Mouse (Mus musculus) thymus, postnatal 10 days (tissue): Measurements from ENCODE around the gene Dcbld1.

Experiments used
- DNase-seq, 2 experiments: peaks; one replicate each; pipeline ENCODE4 v3.0.0; 2021; ENCODE audit warnings: low spot score in 2 of 2

The Dcbld1 gene

DNA sequence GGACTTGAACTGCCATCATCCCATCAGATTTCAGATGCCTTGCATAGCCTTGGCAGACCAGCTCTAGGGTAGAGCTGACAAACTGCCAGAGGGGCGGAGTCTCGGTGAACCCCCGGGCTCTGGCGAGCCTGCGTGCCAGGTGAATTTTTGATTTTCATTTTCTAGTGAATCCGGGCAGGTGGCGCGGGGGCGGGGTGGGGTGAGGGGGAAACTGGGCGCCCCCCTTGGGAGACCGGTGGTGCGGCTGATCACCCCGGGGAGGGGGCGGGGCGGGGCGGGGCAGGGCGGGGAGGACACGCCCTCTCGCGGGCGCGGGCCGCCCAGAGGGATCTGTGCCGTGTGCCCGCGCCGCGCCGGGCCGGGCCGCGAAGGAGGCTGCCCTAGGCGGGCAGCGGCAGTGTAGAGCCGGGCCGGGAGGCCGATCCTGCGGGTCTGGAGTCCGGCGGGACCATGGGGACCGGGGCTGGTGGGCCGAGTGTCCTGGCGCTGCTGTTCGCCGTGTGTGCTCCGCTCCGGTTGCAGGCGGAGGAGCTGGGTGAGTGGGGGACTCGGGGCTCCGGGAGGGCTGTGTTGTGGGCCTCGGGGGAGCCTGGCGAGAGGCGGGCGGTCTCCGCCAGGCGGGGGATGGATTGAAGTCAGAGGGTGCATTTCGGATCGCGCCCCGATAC lies at the start of gene Dcbld1:
Dcbld1 (plus strand) TSS at position 319 of the 668 bp plus-strand sequence.
- peak; percentile 53 to 62 for DNase-seq

DNA sequence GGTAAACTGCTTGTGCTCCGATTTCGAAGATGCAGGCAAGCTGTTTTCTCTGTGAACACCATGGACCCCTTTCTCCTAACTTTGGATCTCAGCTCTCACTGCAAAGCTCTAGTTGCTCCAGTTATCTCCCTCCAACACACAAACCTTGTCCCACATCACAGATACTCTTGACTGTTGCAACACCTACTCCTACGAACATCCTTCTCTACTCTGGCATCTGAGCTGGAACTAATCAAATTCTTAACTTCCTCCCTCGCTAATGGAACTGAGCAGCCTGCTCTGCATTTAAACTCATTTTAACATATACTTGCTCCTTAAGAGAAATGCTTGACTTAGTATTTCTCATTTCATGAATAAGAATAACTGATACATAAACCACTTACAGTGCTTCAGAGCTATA lies 47.5 kb upstream of the Dcbld1 start:
- DNase-seq, result no peak

DNA sequence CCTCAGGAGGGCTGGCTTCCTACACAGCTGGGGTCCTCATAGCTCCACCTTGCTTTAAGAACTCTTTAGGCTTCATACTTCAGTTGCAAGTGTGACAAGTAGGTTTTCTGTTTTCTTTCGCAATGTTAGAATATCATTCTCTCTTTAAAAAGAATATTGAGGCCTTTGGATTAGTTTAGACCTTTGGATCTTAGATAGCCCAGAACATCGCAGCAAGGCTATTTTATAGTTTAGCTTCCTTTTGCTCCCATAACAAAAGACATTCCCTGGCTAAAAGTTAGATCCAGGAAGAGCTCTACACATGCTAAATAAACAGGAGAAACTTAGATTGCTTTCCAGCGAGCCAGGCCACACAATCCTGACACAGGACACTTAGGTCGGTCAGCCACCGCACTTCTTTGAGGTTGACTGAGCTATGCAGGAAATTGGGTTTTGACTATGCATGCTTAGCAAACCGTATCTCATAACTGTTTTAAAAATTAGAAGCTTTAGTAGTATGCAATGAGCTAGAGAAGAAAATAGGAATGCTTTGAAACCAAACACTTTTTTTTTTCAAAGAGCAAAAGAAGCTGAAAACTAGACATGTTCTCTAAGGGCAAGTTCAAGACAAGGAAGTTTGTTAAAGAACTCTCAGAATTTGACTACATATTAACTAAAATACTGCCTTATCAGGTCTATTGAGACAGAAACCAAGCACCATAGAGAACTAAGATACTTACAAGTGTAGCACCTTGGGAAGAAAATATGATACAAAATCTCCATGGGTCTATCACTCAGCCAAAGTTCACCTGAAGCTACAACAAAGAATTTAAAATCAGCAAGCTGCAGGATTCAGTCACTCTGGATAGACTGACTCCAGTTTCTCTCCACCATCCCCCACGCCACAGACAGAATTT lies 38.2 kb upstream of the Dcbld1 start, which contains the start of gene Ros1:
Ros1 (minus strand) TSS at position 288 of the 896 bp plus-strand sequence.
- no peak for DNase-seq

DNA sequence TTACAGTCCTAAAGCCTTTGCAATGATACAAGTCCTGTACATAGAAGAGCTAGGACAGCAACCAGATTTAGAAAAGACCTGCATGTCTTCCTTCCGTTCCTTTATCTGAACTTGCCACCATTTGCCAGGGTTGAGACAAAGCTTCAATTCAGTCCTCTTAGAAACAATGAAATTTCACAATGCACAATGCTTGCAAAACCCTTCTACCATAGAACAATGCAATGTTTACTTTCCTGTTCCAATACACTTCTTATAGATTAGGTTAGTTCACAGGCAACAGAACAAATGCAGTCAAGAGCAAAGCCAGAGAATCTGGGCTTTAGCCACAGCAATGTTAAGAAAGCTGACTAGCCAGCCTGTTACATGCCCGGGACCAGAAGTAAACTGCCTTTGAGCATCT lies 29.4 kb upstream of the Dcbld1 start:
- no peak for DNase-seq

DNA sequence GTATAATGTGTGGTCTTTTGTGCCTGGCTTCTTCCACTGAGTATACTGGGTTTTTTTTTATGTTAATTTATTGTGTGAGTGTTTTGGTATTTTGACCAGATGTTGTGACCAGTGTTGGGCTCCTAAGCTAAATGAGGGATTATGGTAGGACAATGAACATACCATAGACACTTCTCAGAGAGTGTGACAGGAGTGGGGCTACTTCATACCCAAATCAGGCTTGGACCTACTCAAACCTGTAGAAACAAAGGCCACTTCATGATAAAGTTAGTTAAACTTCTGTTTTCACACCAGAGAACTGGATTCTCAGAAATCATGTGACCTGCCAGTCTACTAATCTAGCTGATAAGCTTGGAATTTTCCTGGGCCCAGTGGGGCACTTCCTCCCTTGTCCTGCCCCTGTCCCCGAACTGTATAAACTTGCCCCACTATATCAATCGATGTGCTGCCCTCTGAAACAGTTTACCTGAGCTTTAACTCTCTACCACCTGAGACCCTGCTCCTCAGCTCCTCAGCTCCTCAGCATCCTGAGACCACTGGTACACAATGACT lies 18.1 kb upstream of the Dcbld1 start:
- no peak for DNase-seq

DNA sequence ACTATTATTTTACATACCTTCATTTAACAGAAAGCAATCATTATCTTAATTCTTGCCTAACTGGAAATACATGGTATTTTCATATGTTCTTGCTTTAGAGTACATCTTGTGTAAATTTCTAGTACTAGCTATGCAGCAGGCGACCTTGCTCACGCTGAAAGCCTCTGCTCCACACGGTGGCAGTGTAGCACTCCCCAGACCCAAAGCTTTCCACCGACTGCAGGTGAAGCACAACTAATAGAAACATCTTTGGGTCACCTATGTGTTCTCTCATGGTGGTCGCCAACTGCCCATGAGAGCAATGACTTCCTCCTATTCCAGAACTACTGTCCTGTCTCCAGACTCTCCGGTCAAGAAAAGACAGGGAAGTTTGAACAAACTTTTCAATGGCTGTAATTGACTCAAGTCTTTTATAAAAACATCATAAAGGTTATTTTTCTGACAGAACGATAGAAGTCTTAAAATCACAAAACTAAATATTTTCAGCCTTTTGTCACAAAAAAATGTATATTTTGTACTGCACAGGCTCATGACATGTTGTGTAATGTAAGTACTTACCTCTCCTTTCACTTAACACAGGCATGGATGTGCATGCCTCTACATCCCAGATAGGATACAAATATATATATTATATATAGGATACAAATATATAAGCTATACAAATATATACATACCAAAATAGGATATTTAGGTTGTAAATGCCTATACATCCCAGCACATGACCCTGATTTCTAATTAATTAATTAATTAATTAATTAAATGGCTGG lies 16.4 kb upstream of the Dcbld1 start:
- DNase-seq, result peak in 1 of 2 experiments; percentile 18

DNA sequence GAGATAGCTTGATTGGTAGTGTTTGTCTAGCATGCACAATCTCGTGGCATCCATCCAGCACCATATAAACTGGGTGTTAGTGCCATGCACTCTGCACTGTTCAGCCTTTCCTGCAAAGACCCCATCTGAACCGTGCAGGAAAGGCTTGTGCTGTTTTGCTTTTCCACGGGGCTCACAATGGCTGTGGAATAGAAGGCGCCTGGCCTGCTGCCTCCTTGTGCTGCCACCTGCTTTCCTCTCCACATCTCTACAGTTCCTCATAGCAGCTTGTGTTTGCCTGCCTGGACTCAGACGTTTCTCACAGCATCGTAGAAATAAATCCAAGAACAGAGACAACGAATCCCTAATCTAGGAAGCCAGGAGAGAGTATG lies 15.9 kb upstream of the Dcbld1 start:
- DNase-seq, result no peak

DNA sequence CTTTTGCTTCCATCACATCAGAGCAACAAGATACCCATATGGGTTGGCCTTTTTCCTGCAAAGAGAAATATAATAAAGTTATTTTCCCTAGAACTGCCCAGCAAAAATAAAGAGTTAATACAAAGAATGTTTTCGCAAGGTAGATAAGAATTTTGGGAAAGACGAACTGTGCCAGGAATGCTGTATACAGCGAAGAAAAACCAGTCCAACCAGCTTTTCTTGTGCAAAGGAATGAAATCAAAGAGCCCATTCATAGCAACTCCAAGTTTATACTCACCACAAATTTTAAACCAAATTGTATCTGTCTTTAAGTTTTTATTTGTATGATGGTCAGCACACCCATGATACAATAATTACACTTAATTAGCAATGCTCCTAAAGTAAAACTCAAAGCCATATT lies 13.8 kb upstream of the Dcbld1 start:
- no peak for DNase-seq

DNA sequence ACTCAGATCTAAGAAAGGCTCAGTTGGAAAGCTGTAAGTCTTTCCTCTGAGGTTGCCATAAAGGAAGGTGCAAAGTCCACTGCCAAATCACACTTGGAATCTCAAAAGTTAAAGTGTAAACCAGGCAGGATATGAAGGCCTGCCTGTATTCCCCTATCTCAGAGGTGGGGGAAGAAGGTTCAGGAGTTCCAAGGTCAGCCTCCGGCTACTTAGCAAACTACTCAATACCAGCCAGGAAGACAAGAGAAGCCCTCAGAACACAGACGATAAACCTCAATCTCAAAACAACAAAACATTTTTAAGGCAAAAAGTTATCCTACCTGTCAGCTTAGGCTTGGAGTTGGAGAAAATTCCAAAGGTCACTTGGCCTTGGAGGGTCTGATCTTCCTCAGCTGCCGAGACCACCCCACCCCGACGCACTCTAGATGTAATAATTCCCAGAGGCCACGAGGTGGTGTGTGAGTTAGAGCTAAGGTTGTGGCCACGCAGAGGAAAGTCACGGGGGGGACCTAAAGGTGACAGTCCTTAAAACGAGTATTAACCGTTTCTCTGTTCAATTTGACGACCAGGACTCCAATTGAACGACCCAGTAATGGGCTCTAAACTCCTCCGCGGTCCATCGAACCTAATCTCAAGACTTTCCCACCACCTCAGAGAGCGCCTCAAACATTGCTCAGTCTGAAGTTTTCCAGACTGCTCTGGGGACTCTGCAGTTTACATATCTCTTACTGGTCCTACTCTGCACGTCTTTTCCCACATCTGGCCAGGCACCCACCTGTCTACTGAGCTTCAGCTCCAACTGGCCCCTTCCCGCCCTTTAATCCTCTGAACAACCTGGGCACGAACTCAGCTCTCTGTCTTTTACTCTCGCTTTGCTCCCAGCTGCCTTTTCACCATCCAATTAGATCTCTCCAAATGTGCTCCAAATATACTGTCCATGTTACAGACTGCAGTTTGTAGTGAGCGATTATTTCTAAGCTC lies 933 bp upstream of the Dcbld1 start:
- DNase-seq, result peak; percentile 7 to 20

DNA sequence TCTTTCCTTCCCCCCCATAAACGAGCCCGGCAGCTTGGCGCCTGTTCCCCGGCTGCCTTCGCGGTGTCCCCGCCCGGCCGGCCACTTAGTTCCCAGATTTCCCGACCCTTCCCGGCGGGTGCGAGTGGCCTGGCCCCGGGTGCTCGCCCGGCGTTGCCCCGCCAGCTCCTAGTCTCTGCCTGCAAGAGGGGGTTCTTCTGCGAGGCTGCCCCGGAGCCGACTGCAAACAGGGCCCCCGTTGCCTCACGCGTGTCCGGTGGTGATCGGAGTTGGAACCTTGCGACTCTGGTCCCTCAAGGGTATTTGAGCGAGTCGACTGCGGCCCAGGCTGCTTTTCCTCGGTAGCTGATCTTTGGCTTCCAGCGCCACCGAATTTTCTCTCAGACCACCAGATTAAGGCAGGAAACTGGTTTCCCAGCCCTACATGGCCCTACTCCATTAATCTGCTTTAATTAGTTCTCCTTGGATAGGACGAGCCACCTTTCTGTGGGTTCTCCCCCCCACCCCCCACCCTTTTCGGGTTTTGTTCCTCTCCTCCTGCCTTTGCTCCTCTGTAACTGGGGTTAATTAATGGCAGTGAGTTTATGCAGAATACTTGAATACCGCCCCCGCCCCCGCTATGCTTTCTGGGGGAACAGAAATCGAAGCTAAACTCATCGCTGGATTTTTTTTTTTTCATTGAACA lies 692 bp downstream of the Dcbld1 start:
- DNase-seq, result peak in 1 of 2 experiments; percentile 12

DNA sequence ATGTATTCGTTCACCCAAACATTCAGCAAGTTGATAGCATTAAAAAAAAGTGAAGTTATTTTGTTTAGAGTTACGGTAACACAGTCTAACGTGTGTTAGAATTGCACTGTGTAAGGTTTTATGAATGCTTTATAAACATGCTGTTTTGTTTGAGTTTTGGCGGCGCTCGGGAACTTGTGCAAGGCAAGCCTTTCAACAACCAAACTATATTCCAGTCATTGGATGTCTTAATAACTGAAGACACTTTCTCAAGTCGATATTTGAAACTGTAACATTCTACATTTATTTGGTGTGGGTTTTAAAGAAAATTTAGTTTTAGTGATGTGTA lies 1.2 kb downstream of the Dcbld1 start:
- no peak for DNase-seq

DNA sequence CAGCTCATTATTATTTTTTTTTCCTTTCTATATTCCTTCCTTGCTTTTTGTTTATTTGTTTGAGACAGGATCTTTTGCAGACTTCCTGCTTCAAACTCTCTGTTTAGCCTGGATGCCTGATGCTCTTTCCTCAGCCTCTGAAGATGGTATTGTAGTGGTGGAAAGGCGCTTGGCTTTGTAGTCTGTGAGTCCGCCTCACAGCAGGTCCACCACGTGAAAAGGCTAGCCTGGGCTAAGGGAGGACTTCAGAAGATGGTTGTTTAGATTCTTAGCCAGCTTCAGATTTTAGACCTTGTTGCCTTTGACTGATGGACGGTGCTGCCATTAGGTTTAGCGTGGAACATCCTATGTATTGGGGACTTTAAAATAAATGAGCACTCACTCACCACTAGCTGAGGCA lies 2.0 kb downstream of the Dcbld1 start:
- DNase-seq, result no peak

DNA sequence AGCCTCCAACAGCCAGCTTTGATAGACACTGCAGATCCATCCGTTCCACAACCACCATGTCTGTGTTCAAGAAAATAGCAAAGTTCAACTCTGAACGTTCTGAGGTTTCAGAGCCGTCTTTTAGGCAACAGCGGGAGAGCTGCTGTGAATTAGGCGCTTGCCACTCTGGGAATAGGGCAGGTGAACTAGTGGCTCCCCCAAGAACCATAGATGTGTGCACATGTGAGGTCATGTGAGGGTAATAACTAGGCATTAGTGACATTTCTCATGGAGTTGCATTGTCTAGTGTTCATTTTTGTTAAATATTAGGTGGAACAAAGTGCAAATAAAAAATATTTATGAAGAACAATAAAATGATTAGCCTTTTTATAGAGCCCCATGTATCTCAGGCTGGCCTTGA lies 8.6 kb downstream of the Dcbld1 start:
- DNase-seq, result no peak

DNA sequence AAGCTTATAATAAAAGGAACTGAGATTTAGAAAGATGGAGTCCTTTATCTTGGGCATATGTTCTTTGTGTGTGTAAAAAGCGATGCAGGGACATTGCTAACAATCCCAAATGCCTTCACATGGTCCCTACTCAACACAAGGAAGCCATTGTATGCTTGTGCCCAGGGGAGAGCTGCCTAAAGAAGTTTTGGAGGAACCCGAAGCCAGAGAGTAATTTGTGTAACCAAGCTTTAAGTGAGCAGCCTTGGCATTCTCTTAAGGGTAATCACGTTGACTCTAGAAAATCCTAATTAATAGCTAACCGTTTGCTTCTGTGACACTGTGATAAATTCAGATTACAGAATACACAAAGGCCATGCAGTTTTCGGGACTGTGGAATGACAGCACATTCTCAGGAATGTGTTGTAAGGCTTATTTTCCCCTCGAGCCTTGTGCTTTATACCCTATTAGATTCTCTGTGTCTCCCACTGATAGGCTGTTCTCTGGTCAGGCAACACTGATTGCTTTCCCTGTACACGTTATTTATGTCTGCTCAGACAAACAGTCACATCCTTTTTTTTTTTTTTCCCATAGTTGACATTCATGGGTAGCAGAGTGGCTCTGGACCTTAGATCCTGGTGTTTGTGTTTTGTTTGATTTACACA lies 9.4 kb downstream of the Dcbld1 start:
- no peak for DNase-seq

DNA sequence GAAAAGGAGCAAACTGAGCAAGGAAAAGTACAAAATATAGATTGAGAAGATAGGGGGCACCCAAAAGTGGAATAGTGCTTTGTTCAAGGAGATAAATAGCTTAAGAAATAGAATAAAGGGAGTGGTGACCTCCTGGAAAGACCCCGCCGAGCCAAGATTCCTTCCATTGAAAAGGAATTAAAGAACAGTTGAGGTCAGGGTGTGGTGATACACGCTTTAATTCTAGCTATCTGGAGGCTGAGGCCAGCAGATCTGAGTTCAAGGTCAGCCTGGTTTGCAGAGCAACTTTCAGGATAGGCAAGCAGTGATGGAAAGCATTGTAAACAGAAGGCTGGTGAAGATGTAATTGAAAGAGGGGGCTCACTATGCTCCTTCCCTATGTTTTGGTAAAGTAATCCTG lies 12.8 kb downstream of the Dcbld1 start:
- no peak for DNase-seq

DNA sequence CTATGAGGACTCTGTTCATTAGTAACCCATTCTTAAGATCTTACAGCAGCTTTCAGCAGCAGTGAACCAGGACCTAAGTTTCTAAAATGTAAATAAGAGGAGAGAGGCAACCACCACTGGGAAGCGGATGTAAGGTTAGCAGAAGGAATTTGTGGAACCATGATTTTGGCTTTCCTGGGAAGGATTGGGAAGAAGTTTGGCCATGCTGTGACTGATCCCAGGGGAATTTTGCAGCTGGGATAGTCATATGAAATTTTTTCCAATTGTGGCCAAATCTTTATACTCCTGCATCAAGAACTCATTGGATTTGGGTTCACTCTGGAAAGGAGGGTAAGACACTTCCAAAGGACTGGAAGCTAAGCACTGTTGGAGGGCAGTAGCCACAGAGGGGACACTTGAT lies 18.8 kb downstream of the Dcbld1 start:
- DNase-seq, result no peak

DNA sequence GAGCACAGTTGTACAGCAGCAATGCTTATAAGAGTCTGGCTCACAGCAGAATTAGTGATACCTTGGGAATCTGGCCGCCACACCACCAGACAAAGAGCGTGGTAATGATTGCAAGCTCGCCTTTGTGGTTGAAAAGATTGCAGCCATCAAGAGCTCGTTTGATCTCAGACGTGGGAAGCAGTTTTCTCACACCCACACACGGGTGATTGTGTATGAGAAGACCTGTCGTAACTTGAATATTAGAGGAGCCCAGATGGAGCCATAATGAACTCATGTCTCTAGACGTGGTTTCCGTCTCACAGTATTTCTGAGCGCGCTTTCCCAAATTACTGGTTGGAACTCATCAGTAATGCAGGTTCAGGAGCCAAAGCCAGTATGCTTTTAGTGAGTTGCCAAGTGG lies 20.0 kb downstream of the Dcbld1 start:
- no peak for DNase-seq

DNA sequence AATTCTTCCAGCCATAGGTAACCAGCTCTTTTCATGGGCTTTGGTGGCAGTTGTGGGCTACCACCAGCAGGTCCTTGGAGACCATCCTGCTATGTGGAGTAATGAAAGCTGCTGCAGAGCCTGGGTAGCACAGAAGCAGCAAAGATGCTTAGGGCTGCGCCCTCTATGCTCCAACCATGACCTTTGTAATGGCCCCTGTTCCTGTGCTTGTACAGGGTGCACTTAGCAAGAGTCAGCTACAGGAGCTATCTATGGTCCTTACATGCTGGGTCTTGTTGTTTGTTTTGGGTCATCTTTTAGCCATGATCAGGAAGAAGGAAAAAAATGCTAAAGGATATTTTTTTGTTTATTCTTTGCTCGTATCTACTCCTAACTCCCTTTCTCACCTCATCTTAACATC lies 24.3 kb downstream of the Dcbld1 start:
- no peak for DNase-seq

DNA sequence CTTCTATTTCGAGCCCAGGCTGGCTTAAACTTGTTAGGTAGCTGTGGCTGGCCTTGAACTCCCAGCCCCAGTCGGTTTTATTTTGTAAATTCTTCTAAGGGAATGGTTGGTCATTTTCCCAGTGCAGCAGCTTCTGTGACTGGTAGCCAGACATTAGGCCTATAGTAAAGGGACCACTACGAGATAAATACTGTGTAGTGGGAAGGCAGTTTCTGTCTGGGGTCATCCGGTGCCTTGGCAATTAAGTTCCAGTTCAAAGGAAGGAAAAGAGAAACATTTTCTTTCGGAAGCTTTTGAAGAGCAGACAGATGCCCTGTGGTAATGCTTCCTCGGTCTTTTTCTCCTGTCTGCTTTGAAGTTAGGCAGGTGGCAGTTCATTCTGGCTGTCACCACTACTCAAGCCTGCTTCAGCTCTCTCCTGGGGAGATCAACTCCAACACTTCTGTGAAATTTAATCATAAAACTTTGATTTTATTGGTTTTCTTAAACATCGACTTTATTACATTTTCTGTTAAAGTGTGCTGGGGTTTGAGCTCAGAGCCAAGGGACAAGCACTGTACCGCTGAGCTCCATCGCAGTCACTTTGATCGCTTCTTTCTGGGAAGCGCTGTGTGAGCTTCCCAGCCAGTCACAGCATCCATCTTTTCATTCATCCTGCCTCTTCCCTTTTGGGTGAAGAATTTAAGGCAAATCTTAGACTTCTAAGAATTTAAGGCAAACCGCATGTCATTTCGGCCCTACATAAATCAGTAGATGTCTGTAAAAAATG lies 24.9 kb downstream of the Dcbld1 start:
- no peak for DNase-seq
